Mouse (Mus musculus): ENCODE measurements around the gene Cspg4. TPM values are rescaled to one million over a fixed set of nuclear protein-coding genes. Genes with fewer than 3 reads are reported as not detected.
"Not testable (repeated sequence)": the region's sequence is repeated elsewhere in the genome, so short reads cannot be mapped to it uniquely, and the experiment has no call there.

Gene Cspg4
- polyA plus RNA-seq, 1 experiment from 2014 or later = 49.1 TPM

- Histone ChIP-seq H3K4me1 (peaks cover 45% of the 10 kb centered on the region), H3K4me2 (peak within 1 kb of the TSS; percentile 72), H3K27ac (peak within 1 kb of the TSS; percentile 98), H3K9ac (peak within 1 kb of the TSS; percentile 80), H3K4me3 (peak within 1 kb of the TSS; percentile 70), H3K9me3 (no peaks in the 10 kb centered on the region), H3K27me3 (no peaks in the 10 kb centered on the region), H3K36me3 (no peaks in the 10 kb centered on the region)
- WGBS = under 1% methylated on average over 50 of the region's 50 CpGs
- ATAC-seq (ENCODE audit: insufficient number of reproducible peaks, low FRiP score, low TSS enrichment, low read depth) = peak; percentile 85
Observed at GRCm38 (mm10) chr9:56928041-56928811, 63.4 kb downstream of the Cspg4 start, which contains the start of gene Snx33. Gene Snx33, minus strand, starts transcription at chr9:56928371.

GRCm38 (mm10) chr9:56929496-56929895 is 64.7 kb downstream of the Cspg4 start:
- H3K9ac ChIP-seq = no peak overlapping the region
- H3K27me3 ChIP-seq = no peaks in the 10 kb centered on the region
- H3K4me1 ChIP-seq = peaks cover 32% of the 10 kb centered on the region
- WGBS = 55% methylated on average over 4 of the region's 4 CpGs
- no peak overlapping the region for H3K4me3 ChIP-seq
- H3K36me3 ChIP-seq = no peaks in the 10 kb centered on the region
- no peaks in the 10 kb centered on the region for H3K9me3 ChIP-seq
- H3K27ac ChIP-seq = no peak overlapping the region
- H3K4me2 ChIP-seq = no peak overlapping the region
- no peak for ATAC-seq (ENCODE audit: insufficient number of reproducible peaks, low FRiP score, low TSS enrichment, low read depth)

GRCm38 (mm10) chr9:56930556-56930955 is 65.7 kb downstream of the Cspg4 start:
- peaks cover 21% of the 10 kb centered on the region for H3K4me1 ChIP-seq
- H3K4me3 ChIP-seq = no peak overlapping the region
- H3K27me3 ChIP-seq = no peaks in the 10 kb centered on the region
- H3K9me3 ChIP-seq = no peaks in the 10 kb centered on the region
- H3K36me3 ChIP-seq = no peaks in the 10 kb centered on the region
- WGBS = 90% methylated on average over 1 of the region's 1 CpGs
- H3K4me2 ChIP-seq = no peak overlapping the region
- no peak overlapping the region for H3K9ac ChIP-seq
- no peak overlapping the region for H3K27ac ChIP-seq
- no peak for ATAC-seq (ENCODE audit: insufficient number of reproducible peaks, low FRiP score, low TSS enrichment, low read depth)

GRCm38 (mm10) chr9:56936861-56937222 is 72.0 kb downstream of the Cspg4 start:
- ATAC-seq (ENCODE audit: insufficient number of reproducible peaks, low FRiP score, low TSS enrichment, low read depth) = no peak
- H3K4me3 ChIP-seq = peak overlapping the region; percentile 81
- H3K36me3 ChIP-seq = no peaks in the 10 kb centered on the region
- H3K4me1 ChIP-seq = peaks cover 14% of the 10 kb centered on the region
- H3K9ac ChIP-seq = no peak overlapping the region
- peak overlapping the region; percentile 95; the same call in 1 of the 2 replicates for H3K27ac ChIP-seq
- no peaks in the 10 kb centered on the region for H3K27me3 ChIP-seq
- H3K4me2 ChIP-seq = peak overlapping the region; percentile 61
- WGBS = 20% methylated on average over 6 of the region's 6 CpGs
- H3K9me3 ChIP-seq = no peaks in the 10 kb centered on the region

- WGBS = under 1% methylated on average over 73 of the region's 73 CpGs
- H3K27me3 ChIP-seq = no peaks in the 10 kb centered on the region
- ATAC-seq (ENCODE audit: insufficient number of reproducible peaks, low FRiP score, low TSS enrichment, low read depth) = peak; percentile 88
Observed at GRCm38 (mm10) chr9:56937223-56938160, 72.7 kb downstream of the Cspg4 start, which contains the start of gene Imp3. Gene Imp3, plus strand, starts transcription at chr9:56937475.

GRCm38 (mm10) chr9:56938374-56938773 is 73.5 kb downstream of the Cspg4 start:
- peaks cover 14% of the 10 kb centered on the region for H3K4me1 ChIP-seq
- H3K4me3 ChIP-seq = peak overlapping the region; percentile 81
- H3K27ac ChIP-seq = peak overlapping the region; percentile 95
- peak overlapping the region; percentile 69 for H3K9ac ChIP-seq
- no peaks in the 10 kb centered on the region for H3K36me3 ChIP-seq
- ATAC-seq (ENCODE audit: insufficient number of reproducible peaks, low FRiP score, low TSS enrichment, low read depth) = no peak
- no peaks in the 10 kb centered on the region for H3K9me3 ChIP-seq
- peak overlapping the region; percentile 74 for H3K4me2 ChIP-seq
- no peaks in the 10 kb centered on the region for H3K27me3 ChIP-seq
- under 1% methylated on average over 7 of the region's 7 CpGs for WGBS

More at GRCm38 (mm10) chr9:56937223-56938160, 72.7 kb downstream of the Cspg4 start, which contains the start of gene Imp3:
- H3K4me3 ChIP-seq = peak within 1 kb of the TSS; percentile 81
- H3K36me3 ChIP-seq = no peaks in the 10 kb centered on the region
- peak within 1 kb of the TSS; percentile 74 for H3K4me2 ChIP-seq
- no peaks in the 10 kb centered on the region for H3K9me3 ChIP-seq
- H3K27ac ChIP-seq = peak within 1 kb of the TSS; percentile 95
- peaks cover 14% of the 10 kb centered on the region for H3K4me1 ChIP-seq
- H3K9ac ChIP-seq = peak within 1 kb of the TSS; percentile 69

GRCm38 (mm10) chr9:56947481-56947880 is 82.6 kb downstream of the Cspg4 start:
- H3K36me3 ChIP-seq; H3K9ac ChIP-seq; ATAC-seq (ENCODE audit: insufficient number of reproducible peaks, low FRiP score, low TSS enrichment, low read depth); H3K27me3 ChIP-seq; H3K4me2 ChIP-seq; H3K4me3 ChIP-seq; H3K4me1 ChIP-seq; H3K27ac ChIP-seq; H3K9me3 ChIP-seq: not testable (repeated sequence)
- WGBS = 25% methylated on average over 3 of the region's 3 CpGs

- not testable (repeated sequence) for H3K4me2 ChIP-seq; H3K9ac ChIP-seq; H3K36me3 ChIP-seq; H3K27me3 ChIP-seq; H3K4me3 ChIP-seq; H3K9me3 ChIP-seq; H3K27ac ChIP-seq; H3K4me1 ChIP-seq; ATAC-seq (ENCODE audit: insufficient number of reproducible peaks, low FRiP score, low TSS enrichment, low read depth)
- WGBS = 33% methylated on average over 5 of the region's 5 CpGs
Observed at GRCm38 (mm10) chr9:56948699-56949098, 83.9 kb downstream of the Cspg4 start.

Other genes with a start within 250 kb of the Cspg4 start
- 3.6 and 4.5 TPM in 2 replicates for gene Lingo1, start 68.6 kb upstream of the Cspg4 start, polyA plus RNA-seq (2015; fragmentation: Nextera tagmentation; extraction: Ambion mirVana)
- gene Odf3l1, start 354 bp upstream of the Cspg4 start, polyA plus RNA-seq (2015; fragmentation: Nextera tagmentation; extraction: Ambion mirVana) = 1.00 and 3.4 TPM in 2 replicates
- 10.9 and 11.3 TPM in 2 replicates for gene Snx33, start 63.3 kb downstream of the Cspg4 start, polyA plus RNA-seq (2015; fragmentation: Nextera tagmentation; extraction: Ambion mirVana)
- gene Imp3, start 72.4 kb downstream of the Cspg4 start, polyA plus RNA-seq (2015; fragmentation: Nextera tagmentation; extraction: Ambion mirVana) = 80.0 and 86.5 TPM in 2 replicates
- gene Snupn, start 85.8 kb downstream of the Cspg4 start, polyA plus RNA-seq (2015; fragmentation: Nextera tagmentation; extraction: Ambion mirVana) = 24.9 and 26.6 TPM in 2 replicates
- 18.1 and 22.9 TPM in 2 replicates for gene Ptpn9, start 129.9 kb downstream of the Cspg4 start, polyA plus RNA-seq (2015; fragmentation: Nextera tagmentation; extraction: Ambion mirVana)
- 26.5 and 27.1 TPM in 2 replicates for gene Sin3a, start 207.0 kb downstream of the Cspg4 start, polyA plus RNA-seq (2015; fragmentation: Nextera tagmentation; extraction: Ambion mirVana)

Data from limb, embryonic 15.5 days (tissue).